23 mouse cellular contexts compared by ENCODE assay signal in genomic region chr8:106772094-106772493, GRCm38 (mm10).
"Had no signal": no experiment of that assay in that cellular context is flagged by ENCODE, and none has a peak within 500 bp of the region (broad histone marks: within the 10 kb centered on the region; RNA-seq: fewer than 3 reads in every experiment).

No protein-coding gene starts in this region.

- H3K4me3 ChIP-seq: embryonic facial prominence, embryonic 10.5 days; embryonic facial prominence, embryonic 12.5 days; embryonic facial prominence, embryonic 13.5 days; embryonic facial prominence, embryonic 15.5 days; erythroblast, embryonic 14.5 days; forebrain, embryonic 10.5 days; forebrain, embryonic 12.5 days; forebrain, embryonic 13.5 days; forebrain, embryonic 15.5 days; heart, adult 2 months; heart, embryonic 10.5 days had no signal

- H3K27ac ChIP-seq: embryonic facial prominence, embryonic 10.5 days; embryonic facial prominence, embryonic 12.5 days; embryonic facial prominence, embryonic 13.5 days; embryonic facial prominence, embryonic 15.5 days; forebrain, embryonic 10.5 days; forebrain, embryonic 12.5 days; forebrain, embryonic 13.5 days; forebrain, embryonic 15.5 days; heart, embryonic 10.5 days had no signal

- DNase-seq: cerebellum, adult 8-10 months; cerebellum, adult 9-10 months; cerebellum, postnatal 10 days; cerebellum, postnatal 14 days; cerebellum, postnatal 25 days; cerebellum, postnatal 36 days; embryo, embryonic 11 days; forebrain, postnatal 0 days; gastrocnemius, postnatal 10 days; gastrocnemius, postnatal 14 days; gastrocnemius, postnatal 36 days; heart, adult 11 months; heart, adult 2 months had no signal

- H3K4me1 ChIP-seq: embryonic facial prominence, embryonic 12.5 days; embryonic facial prominence, embryonic 15.5 days had no signal
